Mouse (Mus musculus) limb, embryonic 13.5 days (tissue): ENCODE measurements at regions not wholly inside any gene's neighbourhood (a gene's known extent, or its start where the extent isn't known, plus 50 kb on each side); places are given as distances from the start of the nearest gene placed in this dataset.

Experiments used
- ATAC-seq: fragments of 200-750 bp; cut with Nextera tagmentation; 2 replicates; pipeline ENCODE4 v1.8.0; 2017; ENCODE audit warnings: low read depth, moderate number of reproducible peaks, moderate TSS enrichment; ENCODE audit not compliant: low FRiP score
- H3K27ac ChIP-seq: fragments of 300-500 bp; sonication (generic); 2 replicates; pipeline ENCODE4 v1.5.1; 2015; ENCODE audit warnings: inconsistent platforms, mild to moderate bottlenecking, moderate library complexity
- H3K27me3 ChIP-seq: fragments of 300-500 bp; sonication (generic); 2 replicates; pipeline ENCODE4 v1.6.1; 2015; ENCODE audit warnings: mild to moderate bottlenecking, inconsistent platforms
- H3K36me3 ChIP-seq: fragments of 300-500 bp; sonication (generic); 2 replicates; pipeline ENCODE4 v1.6.1; 2015; ENCODE audit warnings: inconsistent platforms, mild to moderate bottlenecking, moderate library complexity
- H3K4me1 ChIP-seq: fragments of 300-500 bp; sonication (generic); 2 replicates; pipeline ENCODE4 v1.6.1; 2015; ENCODE audit warnings: inconsistent platforms
- H3K4me2 ChIP-seq: fragments of 300-500 bp; sonication (generic); replicated peaks from 2 replicates; pipeline ENCODE4 v1.6.1; 2015; ENCODE audit warnings: inconsistent platforms, mild to moderate bottlenecking, moderate library complexity
- H3K4me3 ChIP-seq: fragments of 300-500 bp; sonication (generic); 2 replicates; pipeline ENCODE4 v1.5.1; 2015; ENCODE audit warnings: moderate library complexity, mild to moderate bottlenecking, inconsistent platforms
- H3K9ac ChIP-seq: fragments of 300-500 bp; sonication (generic); 2 replicates; pipeline ENCODE4 v1.6.1; 2015; ENCODE audit warnings: mild to moderate bottlenecking, inconsistent platforms
- H3K9me3 ChIP-seq: fragments of 300-500 bp; sonication (generic); 2 replicates; pipeline ENCODE4 v1.6.1; 2016; ENCODE audit warnings: inconsistent platforms
- WGBS: fragments of 180-500 bp; shearing (Covaris S2); methylation state at CpG from one replicate; pipeline ENCODE4 v1.1.7; 2015; 5-methylcytosine and 5-hydroxymethylcytosine counted together

DNA sequence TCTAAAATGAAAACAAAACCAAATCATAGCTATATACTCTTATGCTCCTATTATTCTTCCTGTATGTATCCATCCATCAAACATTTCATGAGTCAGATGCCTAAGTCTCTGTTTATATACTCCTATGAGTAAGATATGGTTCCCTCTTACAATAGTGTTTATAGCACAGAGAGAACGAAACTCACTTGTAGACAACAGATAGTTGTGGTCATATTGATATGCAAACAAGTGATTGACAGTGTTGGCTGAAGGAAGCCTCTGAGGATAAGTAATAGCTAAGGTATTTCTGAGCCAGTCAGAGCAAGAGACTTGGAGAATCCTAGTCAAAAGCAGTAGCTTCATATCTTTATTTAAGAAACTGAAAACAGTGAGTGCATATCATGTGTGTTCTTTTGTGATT, 354.4 kb upstream of the Cited2 start:
- WGBS, result 83% methylated on average over 1 of the region's 1 CpGs
- ATAC-seq, result no peak

DNA sequence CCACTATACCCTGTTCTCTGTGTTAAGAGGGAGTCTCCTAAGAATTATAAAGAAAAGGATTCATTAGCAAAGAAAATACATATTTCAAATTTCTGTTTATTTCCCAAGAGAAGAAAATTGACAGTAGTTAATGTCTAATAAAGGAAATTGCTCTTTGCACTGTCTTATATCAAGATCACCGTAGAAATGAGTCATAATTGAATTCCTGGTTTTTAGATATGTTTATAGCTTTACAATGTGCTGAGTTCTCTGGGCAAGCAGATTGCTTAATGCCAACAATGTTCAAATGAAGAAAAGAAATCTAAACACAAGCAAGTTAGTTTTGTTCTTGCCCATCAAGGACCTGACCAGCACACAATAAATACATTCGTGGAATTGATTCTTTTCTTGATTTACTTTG, 350.1 kb upstream of the Cited2 start:
- WGBS, result 77% methylated on average over 2 of the region's 2 CpGs
- H3K27ac ChIP-seq, result no peak overlapping the region
- H3K9me3 ChIP-seq, result no peaks in the 10 kb centered on the region
- no peak overlapping the region for H3K4me2 ChIP-seq
- H3K4me3 ChIP-seq, result no peak overlapping the region
- no peaks in the 10 kb centered on the region for H3K27me3 ChIP-seq
- H3K4me1 ChIP-seq, result no peaks in the 10 kb centered on the region
- no peak overlapping the region for H3K9ac ChIP-seq
- no peaks in the 10 kb centered on the region for H3K36me3 ChIP-seq
- no peak for ATAC-seq

More for the DNA sequence above, 354.4 kb upstream of the Cited2 start:
- no peak overlapping the region for H3K4me2 ChIP-seq
- no peak overlapping the region for H3K4me3 ChIP-seq
- H3K4me1 ChIP-seq, result no peaks in the 10 kb centered on the region
- no peaks in the 10 kb centered on the region for H3K27me3 ChIP-seq
- no peak overlapping the region for H3K9ac ChIP-seq
- no peaks in the 10 kb centered on the region for H3K9me3 ChIP-seq
- H3K27ac ChIP-seq, result no peak overlapping the region
- no peaks in the 10 kb centered on the region for H3K36me3 ChIP-seq

DNA sequence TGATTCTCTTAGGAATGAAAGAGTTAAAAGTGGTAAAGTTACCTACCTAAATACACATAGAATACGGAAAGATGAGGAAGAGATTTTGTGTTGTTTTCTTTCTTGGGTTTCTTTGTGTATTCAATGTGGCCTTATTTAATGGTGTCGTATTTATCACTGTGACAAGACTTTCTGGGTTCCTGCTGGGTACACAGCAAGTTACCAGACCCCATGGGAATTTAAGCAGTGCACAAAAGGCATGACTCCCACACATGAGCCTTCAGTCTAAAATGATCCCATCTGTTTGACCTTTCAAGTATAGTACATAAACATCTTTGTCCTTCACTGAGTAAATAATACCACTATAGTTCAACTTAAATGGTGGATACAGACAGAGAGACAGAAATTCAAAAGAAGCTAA, 349.0 kb upstream of the Cited2 start:
- 45% methylated on average over 2 of the region's 2 CpGs for WGBS

DNA sequence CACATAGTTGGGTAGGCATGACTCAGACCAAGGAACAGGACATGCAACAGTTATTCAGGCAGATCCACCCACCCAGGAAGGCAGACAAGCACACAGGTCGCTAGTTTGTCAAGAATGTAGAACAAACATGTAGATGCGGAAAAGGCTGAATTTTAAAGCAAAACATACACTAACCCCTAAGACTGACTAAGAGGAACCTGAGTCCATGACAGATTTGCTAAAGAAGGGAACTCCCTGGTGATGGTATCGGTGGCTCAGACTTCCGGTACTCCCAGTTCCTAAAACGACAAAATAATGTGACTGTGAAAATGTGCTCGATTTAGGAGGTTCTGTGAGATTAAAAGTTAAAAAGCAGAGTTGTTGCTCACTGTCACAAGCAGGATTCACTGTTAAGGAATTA, 340.0 kb upstream of the Cited2 start:
- H3K9ac ChIP-seq, result no peak overlapping the region
- no peak overlapping the region for H3K4me3 ChIP-seq
- H3K9me3 ChIP-seq, result no peaks in the 10 kb centered on the region
- H3K36me3 ChIP-seq, result no peaks in the 10 kb centered on the region
- H3K27me3 ChIP-seq, result no peaks in the 10 kb centered on the region
- no peaks in the 10 kb centered on the region for H3K4me1 ChIP-seq
- no peak overlapping the region for H3K27ac ChIP-seq
- no peak overlapping the region for H3K4me2 ChIP-seq
- no peak for ATAC-seq
- WGBS, result 88% methylated on average over 6 of the region's 6 CpGs

More for the DNA sequence above, 349.0 kb upstream of the Cited2 start:
- Histone ChIP-seq H3K9ac (no peak overlapping the region), H3K27me3 (no peaks in the 10 kb centered on the region), H3K27ac (no peak overlapping the region), H3K4me3 (no peak overlapping the region), H3K4me1 (no peaks in the 10 kb centered on the region), H3K36me3 (no peaks in the 10 kb centered on the region), H3K4me2 (no peak overlapping the region), H3K9me3 (no peaks in the 10 kb centered on the region)
- no peak for ATAC-seq

DNA sequence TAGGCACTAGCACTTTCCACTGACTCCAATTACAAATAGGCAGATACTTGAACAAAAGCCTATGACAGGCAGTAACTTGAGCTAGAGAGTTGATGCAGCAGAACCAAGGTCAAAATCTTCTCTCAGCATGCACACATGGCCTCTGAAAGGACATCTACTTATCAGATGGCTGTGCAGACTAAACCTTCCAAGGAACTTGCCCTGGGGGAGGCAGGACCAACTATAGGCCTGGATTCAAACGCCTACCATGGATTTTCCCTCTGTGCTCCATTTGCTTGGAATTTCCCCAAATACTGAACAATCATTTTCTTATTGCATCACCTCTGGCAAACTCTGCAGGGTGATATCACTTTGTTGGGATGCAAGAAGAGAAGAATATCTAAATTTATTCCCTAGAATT, 337.8 kb upstream of the Cited2 start:
- Histone ChIP-seq H3K9me3 (no peaks in the 10 kb centered on the region), H3K4me3 (no peak overlapping the region), H3K4me1 (no peaks in the 10 kb centered on the region), H3K27ac (no peak overlapping the region), H3K36me3 (no peaks in the 10 kb centered on the region), H3K27me3 (no peaks in the 10 kb centered on the region), H3K9ac (no peak overlapping the region), H3K4me2 (no peak overlapping the region)
- 64% methylated on average over 1 of the region's 1 CpGs for WGBS
- peak; percentile 67; the same call in 1 of the 2 replicates for ATAC-seq

DNA sequence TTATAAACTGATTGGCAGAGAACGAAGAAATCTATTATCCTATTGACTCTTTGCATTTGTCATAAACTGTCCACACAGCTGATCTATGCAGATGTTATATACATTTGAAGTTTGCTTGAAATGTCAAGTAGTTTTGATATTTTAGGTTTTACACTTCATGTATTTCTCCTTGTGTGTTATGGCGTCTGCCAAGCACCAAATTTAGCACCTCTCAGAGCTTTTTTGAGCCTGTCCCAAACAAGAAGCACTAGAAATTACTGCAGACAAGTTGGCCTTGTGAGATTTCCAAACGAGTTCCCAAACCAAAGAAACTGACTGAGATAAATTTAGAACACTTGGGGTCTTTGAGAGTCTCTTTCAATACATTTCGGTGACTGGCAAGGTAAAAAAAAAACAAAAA, 335.7 kb upstream of the Cited2 start:
- H3K4me1 ChIP-seq, result no peaks in the 10 kb centered on the region
- no peak for ATAC-seq
- WGBS, result 73% methylated on average over 4 of the region's 4 CpGs

DNA sequence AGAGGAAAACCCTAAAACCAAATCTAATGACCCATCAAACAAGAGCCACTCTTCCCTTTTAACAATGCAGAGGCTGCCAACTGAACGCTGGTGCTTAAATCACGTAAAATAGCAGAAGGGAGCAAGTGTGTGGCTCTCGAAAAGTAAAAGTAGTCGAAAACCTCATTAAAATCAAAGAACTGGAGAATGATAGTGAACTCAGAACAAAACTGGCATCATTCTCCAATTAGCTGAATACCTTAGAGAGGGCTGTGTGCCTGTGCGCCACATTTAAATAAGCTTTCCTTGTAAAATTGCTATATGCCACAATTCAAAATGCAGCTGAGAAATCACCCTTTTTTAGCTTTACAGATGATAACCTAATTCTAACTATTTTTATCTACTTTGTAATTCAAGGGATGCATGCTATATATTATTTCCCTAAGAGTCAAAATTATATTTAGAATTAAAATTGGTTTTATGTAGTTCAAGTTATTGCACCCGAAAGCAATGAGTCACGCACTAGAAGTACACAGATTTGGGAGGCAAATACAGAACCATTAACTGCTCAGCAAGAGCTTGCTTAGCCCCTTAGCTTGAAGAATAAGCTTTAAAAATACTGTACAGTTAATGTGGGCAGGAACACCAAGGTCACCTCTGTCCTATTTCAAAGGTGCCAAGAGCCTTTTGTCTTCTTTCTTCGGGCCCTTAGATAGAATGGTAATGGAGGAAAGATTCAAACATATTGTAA, 327.4 kb upstream of the Cited2 start:
- Histone ChIP-seq H3K9ac (no peak overlapping the region), H3K27ac (no peak overlapping the region), H3K9me3 (peaks cover 8% of the 10 kb centered on the region; the same call in 1 of the 2 replicates), H3K36me3 (no peaks in the 10 kb centered on the region), H3K4me1 (peaks cover 4% of the 10 kb centered on the region; the same call in 1 of the 2 replicates), H3K4me3 (no peak overlapping the region), H3K27me3 (no peaks in the 10 kb centered on the region), H3K4me2 (no peak overlapping the region)
- 50% methylated on average over 8 of the region's 8 CpGs for WGBS
- ATAC-seq, result no peak

More for the DNA sequence above, 335.7 kb upstream of the Cited2 start:
- H3K4me2 ChIP-seq, result no peak overlapping the region
- no peak overlapping the region for H3K9ac ChIP-seq
- no peaks in the 10 kb centered on the region for H3K27me3 ChIP-seq
- no peak overlapping the region for H3K27ac ChIP-seq
- H3K36me3 ChIP-seq, result no peaks in the 10 kb centered on the region
- no peak overlapping the region for H3K4me3 ChIP-seq
- H3K9me3 ChIP-seq, result peaks cover 8% of the 10 kb centered on the region; the same call in 1 of the 2 replicates

DNA sequence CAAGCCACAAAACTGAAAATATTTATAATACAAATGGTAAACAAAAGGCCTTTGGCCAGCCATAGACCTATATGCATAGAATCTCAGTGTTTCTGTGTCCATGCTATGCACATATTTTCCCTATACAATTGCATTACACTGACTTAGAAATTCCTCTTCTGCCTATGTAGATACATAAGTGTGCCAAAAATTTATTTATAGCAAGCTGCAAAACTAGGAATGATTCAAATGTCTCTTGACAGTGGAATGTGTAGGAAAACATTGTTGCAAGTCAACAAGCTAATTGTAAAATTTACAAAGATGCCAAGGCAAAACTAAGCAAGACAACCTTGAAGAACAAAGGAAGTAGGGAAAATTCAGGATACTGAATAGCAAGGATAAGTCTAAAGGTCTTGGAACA, 319.1 kb upstream of the Cited2 start:
- no peaks in the 10 kb centered on the region for H3K4me1 ChIP-seq
- no peak overlapping the region for H3K27ac ChIP-seq
- no peak for ATAC-seq
- no peaks in the 10 kb centered on the region for H3K36me3 ChIP-seq
- no peak overlapping the region for H3K9ac ChIP-seq
- H3K9me3 ChIP-seq, result no peaks in the 10 kb centered on the region
- no peak overlapping the region for H3K4me2 ChIP-seq
- H3K4me3 ChIP-seq, result no peak overlapping the region
- no peaks in the 10 kb centered on the region for H3K27me3 ChIP-seq

DNA sequence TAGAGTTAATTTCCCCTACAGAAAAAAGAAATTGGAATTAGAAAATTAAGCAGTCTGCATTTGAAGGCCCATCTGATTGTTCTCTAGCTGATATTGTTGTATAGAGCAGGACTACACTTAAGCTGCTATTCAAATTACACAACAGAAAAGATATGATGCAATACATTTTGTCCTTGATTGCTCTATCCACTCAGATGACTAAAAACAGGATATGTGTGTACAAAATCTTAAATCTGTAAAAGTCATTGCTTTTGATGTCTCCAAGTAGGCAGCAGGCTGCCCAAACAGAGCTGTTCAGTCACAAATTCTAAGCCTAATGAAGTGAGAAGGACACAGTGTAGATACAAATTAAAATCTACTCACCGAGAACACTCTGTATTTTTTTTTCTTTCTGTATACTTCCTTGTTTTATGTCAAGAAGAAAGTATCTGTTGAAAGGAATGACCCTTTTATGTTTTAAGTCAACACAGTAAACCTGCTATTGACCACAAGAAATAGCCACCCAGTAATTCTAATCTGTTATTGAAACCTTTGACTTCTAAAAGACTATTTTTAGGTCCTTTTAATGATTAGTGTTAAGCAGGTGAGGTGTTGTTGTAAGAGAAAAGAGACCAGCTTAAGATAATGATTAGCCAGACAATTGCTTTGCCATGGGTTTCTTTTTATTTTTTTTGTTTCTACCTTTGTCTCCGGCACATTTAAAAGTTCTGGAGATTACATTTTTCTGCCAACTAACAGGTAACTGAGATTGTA, 315.0 kb upstream of the Cited2 start:
- no peaks in the 10 kb centered on the region for H3K4me1 ChIP-seq
- H3K4me3 ChIP-seq, result no peak overlapping the region
- no peak for ATAC-seq
- 38% methylated on average over 2 of the region's 2 CpGs for WGBS
- no peaks in the 10 kb centered on the region for H3K9me3 ChIP-seq
- no peaks in the 10 kb centered on the region for H3K36me3 ChIP-seq
- no peaks in the 10 kb centered on the region for H3K27me3 ChIP-seq
- H3K27ac ChIP-seq, result no peak overlapping the region
- no peak overlapping the region for H3K9ac ChIP-seq
- no peak overlapping the region for H3K4me2 ChIP-seq

DNA sequence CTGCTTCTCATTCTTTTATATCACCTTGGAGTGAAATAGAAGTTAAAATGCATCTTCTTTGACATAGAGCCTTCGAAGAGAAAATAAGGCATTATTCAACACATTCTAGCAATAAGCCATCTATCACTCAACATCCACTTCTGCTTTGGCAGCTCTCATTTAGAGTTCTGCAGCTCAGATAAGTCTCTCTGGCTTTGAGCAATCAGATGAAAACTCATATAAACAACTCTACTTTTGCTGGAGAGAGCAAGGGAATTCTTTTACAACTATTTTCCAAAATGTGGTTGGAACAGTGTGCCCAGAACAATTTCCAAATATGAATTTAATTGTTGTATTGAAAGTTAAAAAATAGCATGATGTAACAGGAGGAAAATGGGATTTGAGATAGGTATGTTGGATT, 314.2 kb upstream of the Cited2 start:
- 69% methylated on average over 1 of the region's 1 CpGs for WGBS
- Histone ChIP-seq H3K9ac (no peak overlapping the region), H3K4me1 (no peaks in the 10 kb centered on the region), H3K4me3 (no peak overlapping the region), H3K27ac (no peak overlapping the region), H3K9me3 (no peaks in the 10 kb centered on the region), H3K36me3 (no peaks in the 10 kb centered on the region), H3K4me2 (no peak overlapping the region), H3K27me3 (no peaks in the 10 kb centered on the region)
- ATAC-seq, result no peak

DNA sequence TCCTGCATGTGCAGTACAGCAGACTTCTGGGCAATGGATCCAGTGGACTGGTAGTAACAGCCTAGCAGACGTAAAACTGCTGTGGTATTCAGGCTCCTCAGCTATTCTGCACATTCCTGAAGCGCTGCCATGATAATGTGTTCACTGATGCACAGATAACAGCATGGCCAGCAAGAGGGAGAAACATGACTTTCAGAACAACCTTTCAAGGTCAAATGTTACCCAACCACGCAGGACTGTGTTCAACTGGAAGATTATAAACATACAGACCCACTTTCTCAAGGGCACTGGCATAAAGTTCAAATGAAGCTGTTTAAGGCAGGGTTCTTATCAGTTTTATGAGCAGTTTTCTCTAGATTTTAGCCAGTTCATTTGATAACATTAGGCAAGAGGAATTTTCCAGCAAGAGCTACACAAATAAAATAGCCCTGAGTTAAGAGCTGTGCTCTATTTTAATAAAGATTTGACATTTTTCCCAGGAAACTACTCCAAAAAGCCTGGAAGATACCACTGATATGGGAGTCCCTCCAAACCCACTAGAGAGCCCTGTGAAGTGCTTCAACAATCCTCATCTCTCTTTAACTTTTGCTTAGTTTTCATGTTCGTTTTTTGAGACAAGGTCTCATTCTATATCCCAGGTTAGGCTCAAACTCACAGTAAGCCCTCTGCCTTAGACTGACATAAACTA, 311.6 kb upstream of the Cited2 start:
- Histone ChIP-seq H3K4me3 (no peak overlapping the region), H3K9ac (no peak overlapping the region), H3K36me3 (no peaks in the 10 kb centered on the region), H3K27ac (no peak overlapping the region), H3K4me2 (no peak overlapping the region), H3K27me3 (no peaks in the 10 kb centered on the region), H3K4me1 (no peaks in the 10 kb centered on the region), H3K9me3 (no peaks in the 10 kb centered on the region)
- WGBS, result 79% methylated on average over 4 of the region's 4 CpGs
- ATAC-seq, result no peak

DNA sequence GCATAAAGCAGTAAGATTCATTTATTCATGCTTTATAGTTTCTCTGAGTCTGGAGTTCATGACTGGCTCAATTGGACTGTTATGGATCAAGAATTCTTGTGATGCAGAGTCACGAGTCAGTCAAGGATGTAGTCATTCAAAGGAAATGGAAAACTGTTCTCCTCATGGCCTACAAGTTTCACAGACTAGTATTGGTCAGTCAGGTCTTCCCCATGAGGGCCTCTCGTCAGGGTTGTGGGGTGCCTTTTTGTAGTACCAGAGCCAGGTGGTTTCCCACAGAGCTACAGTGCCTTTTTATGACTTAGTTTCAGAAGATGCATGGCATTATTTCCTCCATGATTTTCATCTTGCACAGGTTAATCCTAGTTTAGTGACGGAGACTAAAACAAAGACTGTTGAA, 307.9 kb upstream of the Cited2 start:
- Histone ChIP-seq H3K4me1 (0 out of 2 replicates have a peak, but pooled peaks cover 9% of the 10 kb centered on the region), H3K9me3 (no peaks in the 10 kb centered on the region), H3K9ac (no peak overlapping the region), H3K4me2 (no peak overlapping the region), H3K4me3 (no peak overlapping the region), H3K27me3 (no peaks in the 10 kb centered on the region), H3K27ac (no peak overlapping the region), H3K36me3 (no peaks in the 10 kb centered on the region)
- ATAC-seq, result no peak
- 77% methylated on average over 3 of the region's 3 CpGs for WGBS
